Mouse (Mus musculus): ENCODE results near the gene Rtn3. TPM values are rescaled to one million over a fixed set of nuclear protein-coding genes. Genes with fewer than 3 reads are reported as not detected.

The Rtn3 gene
- polyA plus RNA-seq, 1 experiment from 2014 or later: 300 TPM

GRCm38 (mm10) chr19:7423028-7423655, 59.9 kb downstream of the Rtn3 start:
- peak overlapping the region; percentile 26 for H3K4me3 ChIP-seq (ENCODE audit: low read depth, low read length)
- no peaks in the 10 kb centered on the region for H3K9me3 ChIP-seq (ENCODE audit: control insufficient read depth, low read length)
- H3K27me3 ChIP-seq (ENCODE audit: control insufficient read depth, insufficient read depth, low read length): no peaks in the 10 kb centered on the region; the same call in 1 of the 2 replicates
- peak overlapping the region; percentile 86 for H3K27ac ChIP-seq (ENCODE audit: low read depth, low read length)
- WGBS: 15% methylated on average over 51 of the region's 51 CpGs
- peak overlapping the region; percentile 55 for H3K4me2 ChIP-seq (replicated peaks; ENCODE audit: low read depth, low read length)
- DNase-seq (ENCODE audit: low spot score): peak; percentile 66
- H3K4me1 ChIP-seq (replicated peaks; ENCODE audit: control insufficient read depth, insufficient read depth, low read length): peaks cover 46% of the 10 kb centered on the region
- peaks cover 9% of the 10 kb centered on the region for H3K36me3 ChIP-seq (ENCODE audit: control insufficient read depth, insufficient read depth, low read length)
- peak overlapping the region; percentile 68 for H3K9ac ChIP-seq (ENCODE audit: low read depth, low read length)
- ATAC-seq (ENCODE audit: low FRiP score): peak; percentile 6; the same call in 1 of the 2 replicates

- Histone ChIP-seq H3K4me3 (ENCODE audit: low read depth, low read length) (peak overlapping the region; percentile 26), H3K36me3 (ENCODE audit: control insufficient read depth, insufficient read depth, low read length) (peaks cover 9% of the 10 kb centered on the region), H3K27me3 (ENCODE audit: control insufficient read depth, insufficient read depth, low read length) (no peaks in the 10 kb centered on the region; the same call in 1 of the 2 replicates), H3K9me3 (ENCODE audit: control insufficient read depth, low read length) (no peaks in the 10 kb centered on the region), H3K27ac (ENCODE audit: low read depth, low read length) (peak overlapping the region; percentile 86), H3K4me1 (replicated peaks; ENCODE audit: control insufficient read depth, insufficient read depth, low read length) (peaks cover 46% of the 10 kb centered on the region), H3K9ac (ENCODE audit: low read depth, low read length) (peak overlapping the region; percentile 68), H3K4me2 (replicated peaks; ENCODE audit: low read depth, low read length) (peak overlapping the region; percentile 55)
- ATAC-seq (ENCODE audit: low FRiP score) (no peak), DNase-seq (ENCODE audit: low spot score) (peak; percentile 63)
- 9% methylated on average over 28 of the region's 35 CpGs for WGBS
Measured at GRCm38 (mm10) chr19:7422656-7423027, 60.4 kb downstream of the Rtn3 start.

- DNase-seq (ENCODE audit: low spot score) (peak; percentile 86), ATAC-seq (ENCODE audit: low FRiP score) (peak; percentile 69)
- Histone ChIP-seq H3K27ac (ENCODE audit: low read depth, low read length) (peak overlapping the region; percentile 86), H3K27me3 (ENCODE audit: control insufficient read depth, insufficient read depth, low read length) (no peaks in the 10 kb centered on the region; the same call in 1 of the 2 replicates), H3K9ac (ENCODE audit: low read depth, low read length) (peak overlapping the region; percentile 68), H3K4me2 (replicated peaks; ENCODE audit: low read depth, low read length) (peak overlapping the region; percentile 55), H3K9me3 (ENCODE audit: control insufficient read depth, low read length) (no peaks in the 10 kb centered on the region), H3K36me3 (ENCODE audit: control insufficient read depth, insufficient read depth, low read length) (peaks cover 9% of the 10 kb centered on the region), H3K4me1 (replicated peaks; ENCODE audit: control insufficient read depth, insufficient read depth, low read length) (peaks cover 46% of the 10 kb centered on the region), H3K4me3 (ENCODE audit: low read depth, low read length) (peak overlapping the region; percentile 26)
- WGBS: 7% methylated on average over 45 of the region's 48 CpGs
Measured at GRCm38 (mm10) chr19:7421602-7422591, 61.2 kb downstream of the Rtn3 start.

- Histone ChIP-seq H3K4me1 (replicated peaks; ENCODE audit: control insufficient read depth, insufficient read depth, low read length) (peaks cover 46% of the 10 kb centered on the region), H3K36me3 (ENCODE audit: control insufficient read depth, insufficient read depth, low read length) (peaks cover 9% of the 10 kb centered on the region), H3K27me3 (ENCODE audit: control insufficient read depth, insufficient read depth, low read length) (no peaks in the 10 kb centered on the region; the same call in 1 of the 2 replicates), H3K9ac (ENCODE audit: low read depth, low read length) (peak overlapping the region; percentile 68), H3K4me2 (replicated peaks; ENCODE audit: low read depth, low read length) (peak overlapping the region; percentile 85), H3K27ac (ENCODE audit: low read depth, low read length) (peak overlapping the region; percentile 86), H3K4me3 (ENCODE audit: low read depth, low read length) (peak overlapping the region; percentile 26; the same call in 1 of the 2 replicates), H3K9me3 (ENCODE audit: control insufficient read depth, low read length) (no peaks in the 10 kb centered on the region)
- WGBS: 51% methylated on average over 19 of the region's 27 CpGs
- ATAC-seq (ENCODE audit: low FRiP score) (no peak), DNase-seq (ENCODE audit: low spot score) (peak; percentile 38)
Measured at GRCm38 (mm10) chr19:7420841-7421601, 62.1 kb downstream of the Rtn3 start.

- ATAC-seq (ENCODE audit: low FRiP score): no peak
- Histone ChIP-seq H3K9me3 (ENCODE audit: control insufficient read depth, low read length) (no peaks in the 10 kb centered on the region), H3K4me1 (replicated peaks; ENCODE audit: control insufficient read depth, insufficient read depth, low read length) (peaks cover 46% of the 10 kb centered on the region), H3K4me3 (ENCODE audit: low read depth, low read length) (peak overlapping the region; percentile 89), H3K27ac (ENCODE audit: low read depth, low read length) (peak overlapping the region; percentile 94; the same call in 1 of the 2 replicates), H3K36me3 (ENCODE audit: control insufficient read depth, insufficient read depth, low read length) (peaks cover 9% of the 10 kb centered on the region), H3K4me2 (replicated peaks; ENCODE audit: low read depth, low read length) (peak overlapping the region; percentile 85), H3K27me3 (ENCODE audit: control insufficient read depth, insufficient read depth, low read length) (no peaks in the 10 kb centered on the region; the same call in 1 of the 2 replicates), H3K9ac (ENCODE audit: low read depth, low read length) (peak overlapping the region; percentile 99)
- 77% methylated on average over 12 of the region's 12 CpGs for WGBS
- DNase-seq (ENCODE audit: low spot score): peak; percentile 28
Measured at GRCm38 (mm10) chr19:7420108-7420507, 63.0 kb downstream of the Rtn3 start.

GRCm38 (mm10) chr19:7419134-7419533, 63.9 kb downstream of the Rtn3 start:
- Histone ChIP-seq H3K4me1 (replicated peaks; ENCODE audit: control insufficient read depth, insufficient read depth, low read length) (peaks cover 44% of the 10 kb centered on the region), H3K9ac (ENCODE audit: low read depth, low read length) (peak overlapping the region; percentile 99), H3K9me3 (ENCODE audit: control insufficient read depth, low read length) (no peaks in the 10 kb centered on the region), H3K4me3 (ENCODE audit: low read depth, low read length) (peak overlapping the region; percentile 89), H3K4me2 (replicated peaks; ENCODE audit: low read depth, low read length) (peak overlapping the region; percentile 85), H3K36me3 (ENCODE audit: control insufficient read depth, insufficient read depth, low read length) (peaks cover 9% of the 10 kb centered on the region), H3K27ac (ENCODE audit: low read depth, low read length) (peak overlapping the region; percentile 94), H3K27me3 (ENCODE audit: control insufficient read depth, insufficient read depth, low read length) (no peaks in the 10 kb centered on the region; the same call in 1 of the 2 replicates)
- 30% methylated on average over 6 of the region's 6 CpGs for WGBS
- ATAC-seq (ENCODE audit: low FRiP score) (no peak), DNase-seq (ENCODE audit: low spot score) (peak; percentile 19)

- WGBS: under 1% methylated on average over 52 of the region's 59 CpGs
Measured at GRCm38 (mm10) chr19:7417911-7418849, 64.9 kb downstream of the Rtn3 start.

More at GRCm38 (mm10) chr19:7417911-7418849, 64.9 kb downstream of the Rtn3 start:
- peak overlapping the region; percentile 89 for H3K4me3 ChIP-seq (ENCODE audit: low read depth, low read length)
- H3K9ac ChIP-seq (ENCODE audit: low read depth, low read length): peak overlapping the region; percentile 99
- H3K4me1 ChIP-seq (replicated peaks; ENCODE audit: control insufficient read depth, insufficient read depth, low read length): peaks cover 36% of the 10 kb centered on the region
- no peaks in the 10 kb centered on the region; the same call in 1 of the 2 replicates for H3K27me3 ChIP-seq (ENCODE audit: control insufficient read depth, insufficient read depth, low read length)
- DNase-seq (ENCODE audit: low spot score) (peak; percentile 95), ATAC-seq (ENCODE audit: low FRiP score) (peak; percentile 55)
- H3K4me2 ChIP-seq (replicated peaks; ENCODE audit: low read depth, low read length): peak overlapping the region; percentile 85
- H3K9me3 ChIP-seq (ENCODE audit: control insufficient read depth, low read length): no peaks in the 10 kb centered on the region
- H3K27ac ChIP-seq (ENCODE audit: low read depth, low read length): peak overlapping the region; percentile 94
- peaks cover 9% of the 10 kb centered on the region for H3K36me3 ChIP-seq (ENCODE audit: control insufficient read depth, insufficient read depth, low read length)
